Mouse (Mus musculus): ENCODE measurements around the gene Mafb.

GRCm38 (mm10) chr2:160378271-160378670, 11.4 kb upstream of the Mafb start:
- peak; percentile 54; the same call in 1 of the 2 replicates for TF ChIP-seq CTCF (IDR thresholded peaks at IDR 0.05; ENCODE audit: borderline replicate concordance, insufficient read depth, low read length)
- TF ChIP-seq POLR2A (IDR thresholded peaks at IDR 0.05; ENCODE audit: low read depth, low read length), result no peak

Data from embryonic fibroblast, embryonic 13.5 days (primary cell).